Mouse (Mus musculus): ENCODE data around the gene 6030408B16Rik.

DNA sequence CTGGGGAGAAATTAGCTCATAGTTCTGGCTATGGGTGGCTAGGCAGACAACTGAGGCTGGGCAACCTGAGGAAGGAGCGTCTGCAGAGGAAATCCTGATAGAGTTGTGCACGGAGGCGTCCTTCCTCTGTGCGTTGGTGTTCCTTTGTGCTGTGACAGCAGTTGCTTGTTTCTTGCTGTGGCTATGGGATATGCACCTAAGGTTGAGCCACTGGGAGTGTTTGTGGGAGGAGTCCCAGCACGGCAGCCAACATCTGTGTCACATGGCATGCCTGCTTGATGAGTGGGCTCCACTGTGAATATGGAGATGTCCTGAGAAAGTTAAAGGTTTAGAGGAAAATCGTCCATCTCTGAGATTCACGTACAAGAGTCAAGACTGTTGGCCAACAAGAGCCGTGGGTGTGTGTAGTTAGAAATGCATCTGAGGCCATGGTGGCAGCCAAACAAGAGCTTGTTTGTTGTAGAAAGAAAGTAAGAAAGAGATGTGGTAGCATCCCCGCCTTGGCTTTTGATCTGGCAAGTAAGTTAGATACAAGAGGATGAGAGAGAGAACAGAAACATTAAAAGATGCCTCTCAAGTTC lies 42.7 kb upstream of the 6030408B16Rik start:
- TF ChIP-seq CTCF (IDR thresholded peaks at IDR 0.05) (no peak), POLR2A (IDR thresholded peaks at IDR 0.05; ENCODE audit: insufficient read depth, low read depth, low read length) (no peak)

Measured in heart, adult 2 months (tissue).